Mouse (Mus musculus): ENCODE measurements around the gene Cracr2b.

GRCm38 (mm10) chr7:141413331-141413730 lies 47.6 kb upstream of the Cracr2b start:
- TF ChIP-seq POLR2A (IDR thresholded peaks at IDR 0.05; ENCODE audit: low read depth, low read length) (no peak), CTCF (IDR thresholded peaks at IDR 0.05; ENCODE audit: extremely low read depth, insufficient read length, insufficient replicate concordance, low read depth, low read length) (no peak)

Data from small intestine, adult 2 months (tissue).